Mouse (Mus musculus) bone marrow, adult 2 months (tissue): ENCODE measurements around the gene Gm45808.

ENCODE experiments used
- CTCF ChIP-seq: fragments of 200-500 bp; IDR thresholded peaks from 2 replicates; pipeline ENCODE4 v1.5.1; 2011; ENCODE audit warnings: low read length, control low read depth; ENCODE audit not compliant: control insufficient read depth, insufficient read depth
- POLR2A ChIP-seq: fragments of 200-500 bp; IDR thresholded peaks from 2 replicates; pipeline ENCODE4 v1.6.1; 2011; ENCODE audit warnings: low read depth, mild to moderate bottlenecking, control low read depth, low read length, borderline replicate concordance; ENCODE audit not compliant: control insufficient read depth

DNA sequence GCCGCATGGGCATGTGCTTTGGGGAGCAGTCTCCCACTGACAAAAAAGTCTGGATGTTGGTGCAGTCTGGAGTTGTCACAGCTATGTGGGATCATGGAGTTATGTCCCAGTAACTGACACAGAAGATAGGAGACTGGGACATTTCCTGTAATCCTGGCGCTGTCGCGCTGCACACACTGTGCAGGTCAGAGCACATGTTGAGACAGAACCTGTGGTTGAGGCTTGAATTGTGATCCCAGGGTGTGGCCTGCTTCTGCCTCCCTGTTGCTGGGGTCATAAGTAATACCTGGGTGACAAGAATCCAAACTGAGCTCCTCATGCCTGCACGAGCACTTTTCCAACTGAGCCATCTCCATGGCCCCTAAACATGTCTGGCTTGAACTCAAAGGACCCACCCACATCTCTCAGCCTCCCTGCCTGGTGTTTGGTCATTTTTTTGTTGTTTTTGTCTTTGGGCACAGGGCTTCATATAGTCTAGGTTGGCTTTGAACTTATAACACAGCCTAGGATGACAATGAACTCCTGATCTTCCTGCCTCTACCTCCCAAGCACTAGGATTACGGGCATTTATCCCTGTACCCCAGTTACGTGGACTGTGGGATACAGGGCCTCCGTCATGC, 5.7 kb upstream of the Gm45808 start:
- no peak for TF ChIP-seq CTCF
- TF ChIP-seq POLR2A, result no peak
